Mouse (Mus musculus) cerebellum, adult 2 months (tissue): ENCODE results near the gene Nfkbid.

Experiments used
- CTCF ChIP-seq: fragments of 200-500 bp; IDR thresholded peaks from 2 replicates; pipeline ENCODE4 v1.5.1; 2011; ENCODE audit warnings: low read depth, mild to moderate bottlenecking, control low read depth, low read length, moderate library complexity, borderline replicate concordance; ENCODE audit not compliant: insufficient read depth
- POLR2A ChIP-seq: fragments of 200-500 bp; IDR thresholded peaks from 2 replicates; pipeline ENCODE4 v1.6.1; 2011; ENCODE audit warnings: low read length, control low read depth, borderline replicate concordance; ENCODE audit not compliant: insufficient read depth

GRCm38 (mm10) chr7:30393631-30394030 lies 27.9 kb upstream of the Nfkbid start:
- TF ChIP-seq CTCF = no peak
- TF ChIP-seq POLR2A = no peak
